8 mouse cellular contexts compared by ENCODE assay signal in genomic region chr16:32516006-32516962, GRCm38 (mm10). TPM values are rescaled to one million over a fixed set of nuclear protein-coding genes. Genes with fewer than 3 reads are reported as not detected.
DNase-seq lines count a peak whose midpoint lies in the region; ATAC-seq lines count a peak whose summit lies in the region.

No protein-coding gene starts in this region.

- H3K36me3 ChIP-seq in kidney, embryonic 14.5 days (ENCODE audit: control insufficient read depth, insufficient read depth, low read length): no peaks in the 10 kb centered on the region

- H3K4me3 ChIP-seq in kidney, embryonic 14.5 days (ENCODE audit: low read length): peak overlapping the region; percentile 23

- DNase-seq in kidney, postnatal 36 days: no peak
- peak; percentile 86 to 89 for DNase-seq in frontal cortex, postnatal 36 days (ENCODE audit: low spot score in 2 of 2)
- DNase-seq in left cerebral cortex, postnatal 14 days (ENCODE audit: low spot score in 2 of 2): peak; percentile 75 to 92
- DNase-seq in neural tube, embryonic 10.5 days (ENCODE audit: extremely low spot score, low spot score): peak; percentile 74
- DNase-seq in thymus, postnatal 25 days: peak; percentile 81
- no peak for DNase-seq in cerebellum, postnatal 14 days

- H3K9me3 ChIP-seq in kidney, embryonic 14.5 days (ENCODE audit: control insufficient read depth, low read length): no peaks in the 10 kb centered on the region

- peak overlapping the region; percentile 51 for H3K9ac ChIP-seq in kidney, embryonic 14.5 days (ENCODE audit: low read depth, low read length)

- peak overlapping the region; percentile 37 for H3K4me2 ChIP-seq in kidney, embryonic 14.5 days (replicated peaks; ENCODE audit: low read depth, low read length)

- H3K27ac ChIP-seq in kidney, embryonic 14.5 days (ENCODE audit: low read depth, low read length): peak overlapping the region; percentile 86

- ATAC-seq in kidney, embryonic 14.5 days (ENCODE audit: low FRiP score, low TSS enrichment): peak; percentile 91
- peak; percentile 26; the same call in 1 of the 2 replicates for ATAC-seq in common myeloid progenitor, adult 5-6 weeks (replicated peaks; ENCODE audit: low read depth, poor library complexity, severe bottlenecking)

- no peaks in the 10 kb centered on the region for H3K27me3 ChIP-seq in kidney, embryonic 14.5 days (ENCODE audit: control insufficient read depth, insufficient read depth, low read length)

- WGBS in kidney, embryonic 14.5 days: 17% methylated on average over 21 of the region's 21 CpGs

- intact Hi-C loops in left cerebral cortex, postnatal 14 days (cut with DNase I): loop anchor here (2.0 kb wide), 1 partner anchor 93 kb away; the partner anchor contains the start of gene Tfrc

- peaks cover 4% of the 10 kb centered on the region; the same call in 1 of the 2 replicates for H3K4me1 ChIP-seq in kidney, embryonic 14.5 days (ENCODE audit: control insufficient read depth, insufficient read depth, low read length)

RNA-seq across cellular contexts. Expression of gene Zdhhc19, which starts 20.2 kb away (rescaled TPM):
- polyA plus RNA-seq in kidney, embryonic 14.5 days (2014; fragmentation: Nextera tagmentation; extraction: Ambion mirVana): not detected in 2 replicates
- total RNA-seq in common myeloid progenitor, adult 5-6 weeks (2017): not detected in 2 replicates
- total RNA-seq in left cerebral cortex, postnatal 14 days (2021): not detected

RNA-seq across cellular contexts. Expression of gene Slc51a, which starts 28.6 kb away (rescaled TPM):
- polyA plus RNA-seq in kidney, embryonic 14.5 days (2014; fragmentation: Nextera tagmentation; extraction: Ambion mirVana): 0.33 and 0.49 TPM in 2 replicates
- 0.92 TPM in 1 of 2 replicates, not detected in the other for total RNA-seq in common myeloid progenitor, adult 5-6 weeks (2017)
- total RNA-seq in left cerebral cortex, postnatal 14 days (2021): not detected

Comparison
In these comparisons a context has a peak if more than half of its experiments do, and no peak if none do; other contexts are left out.
1. DNase-seq: peak in frontal cortex, postnatal 36 days (2 of 2), left cerebral cortex, postnatal 14 days (2 of 2), neural tube, embryonic 10.5 days (single experiment) and thymus, postnatal 25 days (single experiment); none in kidney, postnatal 36 days (0 of 2) and cerebellum, postnatal 14 days (0 of 2).